Mouse (Mus musculus) G1E (cell line): Measurements from ENCODE around the gene Olfr638.

Experiments
- CTCF ChIP-seq: IDR thresholded peaks from 2 replicates; pipeline ENCODE4 v1.5.1; 2012; ENCODE audit warnings: low read depth, low read length, inconsistent platforms, mixed read lengths
- GATA1 ChIP-seq: IDR thresholded peaks from 2 replicates; pipeline ENCODE4 v1.6.1; 2012; ENCODE audit warnings: borderline replicate concordance, low read length, inconsistent platforms, mixed read lengths
- POLR2AphosphoS5 ChIP-seq: IDR thresholded peaks from 2 replicates; pipeline ENCODE4 v1.6.1; 2012; ENCODE audit warnings: low read depth, low read length, inconsistent platforms; ENCODE audit not compliant: insufficient replicate concordance
- TAL1 ChIP-seq: conservative IDR thresholded peaks from 2 replicates; pipeline ENCODE4 v1.6.1; 2012; ENCODE audit warnings: low read depth, low read length, inconsistent platforms, mixed read lengths

DNA sequence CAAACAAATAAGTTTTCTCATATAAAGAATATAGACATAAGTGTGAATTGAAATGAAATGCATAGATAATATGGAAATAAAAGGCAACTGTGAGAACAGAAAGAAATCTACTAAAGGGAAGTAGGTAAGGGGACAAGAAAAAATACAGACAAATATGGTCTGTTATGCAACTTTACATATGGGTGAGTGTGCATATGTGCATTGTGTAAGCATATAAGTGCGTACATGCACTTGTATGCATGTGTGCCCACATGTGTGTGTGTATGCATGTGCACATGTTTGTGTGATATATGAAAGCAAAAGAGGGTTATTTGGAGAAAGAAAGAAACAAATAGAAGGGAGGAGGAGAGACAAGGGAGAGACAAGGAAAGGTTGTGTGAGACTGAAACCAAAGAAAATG is 20.4 kb downstream of the Olfr638 start:
- TF ChIP-seq CTCF, result no peak
- no peak for TF ChIP-seq TAL1
- TF ChIP-seq POLR2AphosphoS5, result no peak
- TF ChIP-seq GATA1, result no peak
